Mouse (Mus musculus): ENCODE results near the gene Tango6. TPM values are rescaled to one million over a fixed set of nuclear protein-coding genes. Genes with fewer than 3 reads are reported as not detected.

Tango6 gene
- polyA plus RNA-seq, 1 experiment, result not detected

DNA sequence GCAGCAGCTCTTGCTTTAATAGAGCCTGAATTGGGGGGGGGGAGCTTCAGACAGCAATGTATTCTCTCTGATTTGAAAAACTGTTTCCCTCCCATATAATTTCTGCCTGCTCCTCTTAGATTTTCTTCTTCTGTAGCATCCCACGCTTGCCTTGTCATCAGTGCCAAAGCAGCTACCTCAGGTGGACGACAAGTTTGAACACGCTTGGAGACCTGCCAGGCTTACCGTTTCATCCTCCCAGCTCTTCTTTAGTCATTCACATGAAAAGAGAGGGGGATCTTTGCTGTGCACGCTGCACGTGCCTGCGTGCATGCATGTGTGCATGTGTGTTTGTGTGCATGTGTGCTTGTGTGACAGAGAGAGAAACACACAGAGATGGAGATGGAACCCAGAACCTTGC is 127.5 kb downstream of the Tango6 start:
- Histone ChIP-seq H3K4me1 (ENCODE audit: control insufficient read depth, insufficient read depth, low read length) (peaks cover 4% of the 10 kb centered on the region; the same call in 1 of the 2 replicates), H3K27ac (ENCODE audit: insufficient read depth, low read depth, low read length) (no peak overlapping the region), H3K4me3 (ENCODE audit: insufficient read depth, low read depth, low read length) (no peak overlapping the region)
- WGBS, result 52% methylated on average over 7 of the region's 7 CpGs
- TF ChIP-seq POLR2A (IDR thresholded peaks at IDR 0.05; ENCODE audit: insufficient read depth, low read depth, low read length), result no peak
- TF ChIP-seq CTCF (IDR thresholded peaks at IDR 0.05; ENCODE audit: insufficient read depth, low read depth, low read length), result no peak

DNA sequence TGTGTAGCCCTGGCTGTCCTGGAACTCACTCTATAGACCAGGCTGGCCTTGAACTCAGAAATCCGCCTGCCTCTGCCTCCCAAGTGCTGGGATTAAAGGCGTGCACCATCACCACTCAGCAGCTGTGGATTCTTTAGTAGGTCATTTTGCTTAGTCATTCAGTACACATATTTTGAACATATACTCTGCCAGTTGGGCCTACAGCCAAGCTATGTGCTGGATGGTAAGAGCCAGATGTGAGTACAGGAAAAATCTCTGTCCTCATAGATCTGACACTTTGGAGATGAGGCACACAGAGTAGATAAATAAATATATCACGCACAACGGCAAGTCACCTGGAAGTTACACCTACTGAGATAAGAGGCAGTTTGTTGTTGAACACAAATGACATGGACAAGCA is 129.7 kb downstream of the Tango6 start:
- peaks cover 4% of the 10 kb centered on the region; the same call in 1 of the 2 replicates for H3K4me1 ChIP-seq (ENCODE audit: control insufficient read depth, insufficient read depth, low read length)
- 95% methylated on average over 4 of the region's 4 CpGs for WGBS

GRCm38 (mm10) chr8:106816431-106817170 is 133.7 kb downstream of the Tango6 start:
- peaks cover 2% of the 10 kb centered on the region; the same call in 1 of the 2 replicates for H3K4me1 ChIP-seq (ENCODE audit: control insufficient read depth, insufficient read depth, low read length)
- H3K4me3 ChIP-seq (ENCODE audit: insufficient read depth, low read depth, low read length), result no peak overlapping the region
- TF ChIP-seq POLR2A (IDR thresholded peaks at IDR 0.05; ENCODE audit: insufficient read depth, low read depth, low read length) (no peak), CTCF (IDR thresholded peaks at IDR 0.05; ENCODE audit: insufficient read depth, low read depth, low read length) (no peak)
- 47% methylated on average over 9 of the region's 9 CpGs for WGBS
- H3K27ac ChIP-seq (ENCODE audit: insufficient read depth, low read depth, low read length), result no peak overlapping the region

More for the DNA sequence above, 129.7 kb downstream of the Tango6 start:
- H3K27ac ChIP-seq (ENCODE audit: insufficient read depth, low read depth, low read length), result no peak overlapping the region
- no peak overlapping the region for H3K4me3 ChIP-seq (ENCODE audit: insufficient read depth, low read depth, low read length)
- TF ChIP-seq POLR2A (IDR thresholded peaks at IDR 0.05; ENCODE audit: insufficient read depth, low read depth, low read length) (no peak), CTCF (IDR thresholded peaks at IDR 0.05; ENCODE audit: insufficient read depth, low read depth, low read length) (no peak)

DNA sequence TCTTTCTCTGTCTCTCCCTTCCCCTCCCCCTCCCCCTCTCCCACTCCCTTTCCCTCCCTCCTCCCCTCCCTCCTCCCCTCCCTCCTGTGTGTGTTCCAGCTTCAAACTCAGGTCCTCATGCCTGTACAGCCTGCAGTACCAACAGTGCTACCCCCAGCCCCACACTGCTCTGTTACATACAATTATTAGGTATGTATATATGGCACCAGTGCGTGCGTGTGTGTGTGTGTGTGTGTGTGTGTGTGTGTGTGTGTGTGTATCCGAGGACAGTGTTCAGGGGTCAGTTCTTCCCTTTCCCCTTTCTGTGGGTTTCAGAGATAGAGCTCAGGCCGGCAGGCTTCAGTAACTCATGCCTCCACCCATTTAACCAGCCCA is 134.3 kb downstream of the Tango6 start:
- WGBS, result 76% methylated on average over 4 of the region's 4 CpGs
- TF ChIP-seq POLR2A (IDR thresholded peaks at IDR 0.05; ENCODE audit: insufficient read depth, low read depth, low read length), result no peak
- no peak for TF ChIP-seq CTCF (IDR thresholded peaks at IDR 0.05; ENCODE audit: insufficient read depth, low read depth, low read length)
- peaks cover 2% of the 10 kb centered on the region; the same call in 1 of the 2 replicates for H3K4me1 ChIP-seq (ENCODE audit: control insufficient read depth, insufficient read depth, low read length)
- no peak overlapping the region for H3K4me3 ChIP-seq (ENCODE audit: insufficient read depth, low read depth, low read length)
- no peak overlapping the region for H3K27ac ChIP-seq (ENCODE audit: insufficient read depth, low read depth, low read length)

- Histone ChIP-seq H3K4me3 (ENCODE audit: insufficient read depth, low read depth, low read length) (no peak overlapping the region), H3K27ac (ENCODE audit: insufficient read depth, low read depth, low read length) (no peak overlapping the region), H3K4me1 (ENCODE audit: control insufficient read depth, insufficient read depth, low read length) (peaks cover 2% of the 10 kb centered on the region; the same call in 1 of the 2 replicates)
- 88% methylated on average over 17 of the region's 17 CpGs for WGBS
- TF ChIP-seq CTCF (IDR thresholded peaks at IDR 0.05; ENCODE audit: insufficient read depth, low read depth, low read length) (no peak), POLR2A (IDR thresholded peaks at IDR 0.05; ENCODE audit: insufficient read depth, low read depth, low read length) (no peak)
Observed at GRCm38 (mm10) chr8:106818626-106819515, 136.0 kb downstream of the Tango6 start.

GRCm38 (mm10) chr8:106819581-106819980 is 136.7 kb downstream of the Tango6 start:
- H3K27ac ChIP-seq (ENCODE audit: insufficient read depth, low read depth, low read length), result no peak overlapping the region
- TF ChIP-seq CTCF (IDR thresholded peaks at IDR 0.05; ENCODE audit: insufficient read depth, low read depth, low read length), result no peak
- no peak for TF ChIP-seq POLR2A (IDR thresholded peaks at IDR 0.05; ENCODE audit: insufficient read depth, low read depth, low read length)
- H3K4me3 ChIP-seq (ENCODE audit: insufficient read depth, low read depth, low read length), result no peak overlapping the region

DNA sequence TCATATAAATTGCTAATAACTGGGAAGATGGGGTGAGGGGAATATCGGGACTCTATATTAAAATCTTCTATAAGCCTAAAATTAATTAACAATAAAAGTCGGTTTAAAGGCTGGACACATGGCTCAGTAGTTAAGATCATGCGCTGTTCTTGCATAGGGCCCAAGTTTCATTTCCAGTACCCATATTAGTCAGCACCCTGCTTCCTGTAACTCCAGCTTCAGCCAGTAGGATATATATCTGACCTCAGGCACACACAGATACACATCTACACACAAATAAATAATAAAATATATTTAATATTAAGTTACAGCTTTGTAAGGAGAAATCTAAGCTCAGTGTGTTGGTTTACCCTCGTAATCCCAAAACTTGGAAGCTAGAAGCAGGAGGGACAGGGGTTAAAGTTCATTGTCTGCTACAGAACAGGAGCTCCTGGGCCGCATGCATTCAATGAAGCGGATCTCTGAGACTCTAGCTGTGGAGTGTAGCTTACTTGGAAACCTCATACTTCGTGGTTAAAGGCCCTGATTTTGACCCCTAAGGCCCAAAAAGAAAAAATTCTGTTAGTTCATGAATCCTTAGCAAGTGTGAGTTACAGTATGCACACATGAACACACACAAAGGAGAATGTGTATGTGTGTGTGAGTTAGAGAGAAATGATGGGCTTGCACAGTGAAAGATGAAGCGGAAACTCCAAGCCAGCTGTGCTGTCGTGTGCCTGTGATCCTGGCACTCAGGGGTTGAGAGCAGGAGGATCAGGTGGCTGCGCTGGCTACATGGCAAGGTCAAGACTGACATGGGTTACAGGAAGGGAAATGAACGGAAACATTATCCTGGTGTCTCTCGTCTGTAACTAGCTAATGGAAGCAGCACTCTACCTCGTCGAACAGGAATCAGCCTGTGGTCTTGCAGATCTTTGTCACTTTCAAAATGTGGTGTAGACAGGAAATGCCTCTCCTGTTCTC is 138.0 kb downstream of the Tango6 start:
- 92% methylated on average over 14 of the region's 14 CpGs for WGBS
- H3K27ac ChIP-seq (ENCODE audit: insufficient read depth, low read depth, low read length), result no peak overlapping the region

More at GRCm38 (mm10) chr8:106819581-106819980, 136.7 kb downstream of the Tango6 start:
- 78% methylated on average over 3 of the region's 3 CpGs for WGBS
- H3K4me1 ChIP-seq (ENCODE audit: control insufficient read depth, insufficient read depth, low read length), result peaks cover 2% of the 10 kb centered on the region; the same call in 1 of the 2 replicates

GRCm38 (mm10) chr8:106828921-106829320 is 146.1 kb downstream of the Tango6 start:
- H3K4me1 ChIP-seq (ENCODE audit: control insufficient read depth, insufficient read depth, low read length), result no peaks in the 10 kb centered on the region
- WGBS, result 90% methylated on average over 6 of the region's 6 CpGs
- no peak overlapping the region for H3K27ac ChIP-seq (ENCODE audit: insufficient read depth, low read depth, low read length)
- no peak overlapping the region for H3K4me3 ChIP-seq (ENCODE audit: insufficient read depth, low read depth, low read length)
- TF ChIP-seq POLR2A (IDR thresholded peaks at IDR 0.05; ENCODE audit: insufficient read depth, low read depth, low read length), result no peak
- no peak for TF ChIP-seq CTCF (IDR thresholded peaks at IDR 0.05; ENCODE audit: insufficient read depth, low read depth, low read length)

More for the DNA sequence above, 138.0 kb downstream of the Tango6 start:
- H3K4me1 ChIP-seq (ENCODE audit: control insufficient read depth, insufficient read depth, low read length), result peaks cover 2% of the 10 kb centered on the region; the same call in 1 of the 2 replicates
- TF ChIP-seq POLR2A (IDR thresholded peaks at IDR 0.05; ENCODE audit: insufficient read depth, low read depth, low read length) (no peak), CTCF (IDR thresholded peaks at IDR 0.05; ENCODE audit: insufficient read depth, low read depth, low read length) (no peak)
- no peak overlapping the region for H3K4me3 ChIP-seq (ENCODE audit: insufficient read depth, low read depth, low read length)

Measured in olfactory bulb, adult 2 months (tissue).